Mouse (Mus musculus) testis, postnatal 14 days (tissue): Measurements from ENCODE around the gene Ndufaf7.

ENCODE experiments used
- DNase-seq: peaks from one replicate; pipeline ENCODE4 v3.0.0; 2021; ENCODE audit warnings: low spot score

Ndufaf7 gene

GRCm38 (mm10) chr17:78936466-78937228 is at the start of gene Ndufaf7, which contains the start of gene Cebpz:
Ndufaf7 (plus strand) TSS chr17:78937136.
Cebpz (minus strand) TSS chr17:78937066.
- DNase-seq: peak; percentile 97

DNA sequence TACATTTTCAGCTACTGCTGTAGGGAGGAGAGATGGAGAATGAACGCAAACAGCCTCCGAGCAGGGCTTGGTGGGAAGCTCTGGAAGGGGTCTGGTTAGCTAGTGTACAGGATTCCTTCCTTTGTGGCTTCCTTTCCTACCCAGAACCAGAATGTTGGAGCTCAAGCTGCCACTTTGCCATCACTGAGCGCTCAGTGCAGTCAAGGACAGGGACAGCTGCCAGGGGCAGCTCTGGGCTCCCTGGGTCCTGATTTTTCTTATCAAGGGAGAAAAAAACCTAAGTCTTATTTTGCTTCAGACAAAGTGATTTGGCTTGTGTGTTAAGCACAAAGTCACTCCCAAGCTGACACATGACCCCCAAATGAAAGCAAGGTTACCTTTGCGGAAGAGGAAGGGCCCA is 48.4 kb upstream of the Ndufaf7 start:
- no peak for DNase-seq

GRCm38 (mm10) chr17:78889184-78889583 is 47.8 kb upstream of the Ndufaf7 start:
- no peak for DNase-seq

DNA sequence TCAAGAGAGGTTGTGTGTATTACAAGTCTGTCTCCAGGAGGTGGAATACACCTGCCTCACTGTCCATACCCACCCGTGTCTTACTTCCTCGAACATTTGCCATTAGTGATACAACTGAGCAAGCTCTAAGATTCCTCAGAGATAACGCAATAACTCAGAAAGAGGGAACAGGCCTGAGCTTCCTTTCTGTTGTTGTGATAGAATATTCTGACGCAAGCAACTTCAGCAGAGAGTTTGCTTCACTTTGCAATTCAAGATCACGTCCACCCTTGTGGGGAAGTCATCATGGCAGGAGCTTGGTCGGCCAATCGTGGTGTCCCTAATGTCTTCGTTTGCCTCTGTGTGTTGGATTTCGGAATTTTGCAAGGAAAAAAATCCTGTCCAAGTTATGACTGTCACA is 45.9 kb upstream of the Ndufaf7 start:
- DNase-seq: no peak

DNA sequence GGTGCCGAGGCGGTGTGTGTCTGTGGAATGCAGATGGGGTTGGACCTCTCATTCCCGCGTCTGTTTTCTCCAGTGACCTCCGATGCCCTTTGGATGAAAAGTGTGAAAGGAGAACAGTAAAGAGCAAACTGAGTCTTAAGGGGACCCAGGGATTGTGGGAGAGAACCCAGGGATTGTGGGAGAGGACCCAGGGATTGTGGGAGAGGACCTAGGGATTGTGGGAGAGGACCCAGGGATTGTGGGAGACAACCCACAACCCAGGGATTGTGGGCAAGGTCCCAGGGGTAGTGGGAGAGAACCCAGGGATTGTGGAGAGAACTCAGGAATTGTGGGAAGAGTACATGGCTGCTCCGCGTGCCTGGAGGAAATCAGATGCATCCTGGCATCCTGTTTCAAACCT is 41.9 kb upstream of the Ndufaf7 start:
- DNase-seq: no peak

GRCm38 (mm10) chr17:78895394-78895793 is 41.5 kb upstream of the Ndufaf7 start:
- peak; percentile 31 for DNase-seq

- DNase-seq: no peak
These were observed 33.8 kb upstream of the Ndufaf7 start for GRCm38 (mm10) chr17:78903158-78903557.

GRCm38 (mm10) chr17:78906892-78907291 is 30.0 kb upstream of the Ndufaf7 start, which contains the start of gene Sult6b1:
Sult6b1 (minus strand) TSS chr17:78906992.
- no peak for DNase-seq

- DNase-seq: no peak
These were observed 27.6 kb upstream of the Ndufaf7 start for GRCm38 (mm10) chr17:78909374-78909773.

DNA sequence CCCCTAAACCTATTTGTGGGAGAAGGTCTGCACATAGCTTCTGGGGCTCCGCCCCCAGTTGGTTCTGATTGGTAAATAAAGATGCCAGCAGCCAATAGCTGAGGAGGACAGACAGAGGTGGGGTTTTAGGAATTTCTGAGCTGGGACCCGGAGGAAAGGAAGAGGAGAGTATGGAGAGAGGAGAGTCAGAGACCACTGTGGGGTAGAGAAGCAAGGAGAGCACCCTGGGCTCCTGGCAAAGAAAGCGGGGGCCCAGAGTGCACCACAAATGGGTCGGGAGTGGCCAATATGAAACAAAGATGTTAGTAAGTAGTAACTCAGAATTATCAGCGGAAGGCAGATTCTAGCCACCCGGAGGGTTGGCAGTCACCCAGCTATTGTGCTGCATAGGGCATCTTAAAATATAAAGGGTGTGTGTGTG is 24.1 kb upstream of the Ndufaf7 start:
- peak; percentile 23 for DNase-seq

GRCm38 (mm10) chr17:78913921-78914320 is 23.0 kb upstream of the Ndufaf7 start:
- DNase-seq: no peak

GRCm38 (mm10) chr17:78915772-78916171 is 21.2 kb upstream of the Ndufaf7 start:
- no peak for DNase-seq

- peak; percentile 86 for DNase-seq
These were observed 20.5 kb upstream of the Ndufaf7 start, which contains the start of gene Cebpzos for GRCm38 (mm10) chr17:78916369-78916813. Cebpzos (plus strand) TSS chr17:78916500.

- DNase-seq: no peak
These were observed 20.0 kb upstream of the Ndufaf7 start for GRCm38 (mm10) chr17:78916899-78917298.

- DNase-seq: no peak
These were observed 19.2 kb upstream of the Ndufaf7 start for GRCm38 (mm10) chr17:78917696-78918095.

DNA sequence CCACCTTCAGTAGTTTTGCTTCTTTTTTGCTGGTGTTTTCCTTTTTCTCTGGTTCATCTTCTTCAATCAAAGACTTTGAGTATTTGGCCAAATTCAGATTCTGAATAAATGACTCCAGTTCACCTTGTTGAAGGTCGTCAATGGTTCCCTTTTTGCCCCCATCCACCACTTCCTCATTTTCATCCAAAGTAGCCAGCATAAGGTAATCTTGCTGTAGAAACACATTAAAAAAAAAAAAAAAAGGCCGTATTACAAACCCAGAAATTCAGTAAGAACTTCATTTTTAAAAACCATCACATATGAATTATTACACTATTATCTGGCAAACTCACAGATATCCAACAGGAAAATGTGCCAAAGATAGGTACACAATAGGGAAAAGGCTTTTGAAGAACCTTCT is 1.1 kb upstream of the Ndufaf7 start:
- no peak for DNase-seq

- peak; percentile 18 for DNase-seq
These were observed 405 bp downstream of the Ndufaf7 start for GRCm38 (mm10) chr17:78937229-78937853.

DNA sequence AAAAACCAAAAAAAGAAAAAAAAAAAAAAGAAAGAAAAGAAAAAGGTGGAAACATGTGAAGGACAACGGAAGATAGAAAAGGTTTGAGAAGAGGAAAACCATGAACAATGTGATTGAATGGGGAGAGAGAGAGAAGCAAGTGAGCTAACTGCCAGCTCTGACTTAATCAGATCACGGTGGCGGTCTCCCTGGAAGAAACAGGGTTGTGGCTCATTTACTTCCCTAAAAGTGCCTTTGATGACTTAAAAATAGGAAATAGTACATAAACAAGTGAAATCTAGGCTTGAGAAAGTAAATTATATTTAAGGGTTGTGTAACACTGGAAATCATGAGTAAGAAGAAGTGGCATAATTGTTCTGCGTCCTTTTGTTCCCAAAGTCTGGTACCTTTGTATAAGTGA is 2.0 kb downstream of the Ndufaf7 start:
- DNase-seq: no peak

GRCm38 (mm10) chr17:78942579-78942978 is 5.6 kb downstream of the Ndufaf7 start:
- no peak for DNase-seq

- DNase-seq: no peak
These were observed 14.3 kb downstream of the Ndufaf7 start for GRCm38 (mm10) chr17:78951225-78951624.

DNA sequence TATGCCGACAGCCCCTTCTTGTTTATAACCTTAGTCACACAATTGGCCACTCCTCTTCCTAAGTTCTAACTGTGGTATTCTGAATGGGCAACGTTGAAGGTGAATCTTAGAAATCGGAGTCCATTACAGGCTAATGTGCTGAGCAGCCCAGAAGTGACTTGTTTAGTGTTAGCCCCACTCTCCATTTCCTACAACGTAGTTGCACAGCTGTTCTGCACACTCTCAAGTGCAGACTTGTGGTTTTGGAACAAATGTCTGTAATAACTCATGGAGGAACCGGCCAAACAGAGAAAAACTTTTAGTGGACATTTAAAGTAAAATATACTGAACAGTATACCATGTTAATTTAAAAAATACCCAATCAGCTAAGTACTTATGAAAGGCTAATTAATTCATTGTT is 15.1 kb downstream of the Ndufaf7 start:
- DNase-seq: no peak

DNA sequence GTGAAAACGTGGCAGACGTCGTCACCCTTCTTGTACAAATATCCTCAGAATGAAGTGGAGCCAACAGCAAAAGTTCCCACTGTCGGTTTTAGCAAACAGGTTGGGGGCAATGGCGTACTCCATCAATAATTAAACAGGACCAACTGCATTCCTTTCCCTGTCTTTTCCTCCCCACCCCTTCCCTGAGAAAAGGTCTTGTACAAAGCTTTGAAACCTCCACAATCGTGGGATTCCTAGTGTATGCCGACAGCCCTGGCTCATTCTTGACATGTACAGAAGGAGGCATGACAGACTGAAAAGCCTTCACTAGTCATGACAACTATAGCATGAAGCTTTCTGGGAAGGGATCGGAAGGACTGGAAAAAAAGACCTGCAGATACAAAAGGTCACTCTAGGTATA is 16.3 kb downstream of the Ndufaf7 start:
- DNase-seq: no peak

- DNase-seq: no peak
These were observed 22.5 kb downstream of the Ndufaf7 start for GRCm38 (mm10) chr17:78959473-78959872.
